Mouse (Mus musculus) cerebellum, adult 2 months (tissue): ENCODE data around the gene Ksr1.

Experiments
- CTCF ChIP-seq: fragments of 200-500 bp; IDR thresholded peaks from 2 replicates; pipeline ENCODE4 v1.5.1; 2011; ENCODE audit warnings: low read depth, mild to moderate bottlenecking, control low read depth, low read length, moderate library complexity, borderline replicate concordance; ENCODE audit not compliant: insufficient read depth
- POLR2A ChIP-seq: fragments of 200-500 bp; IDR thresholded peaks from 2 replicates; pipeline ENCODE4 v1.6.1; 2011; ENCODE audit warnings: low read length, control low read depth, borderline replicate concordance; ENCODE audit not compliant: insufficient read depth

- TF ChIP-seq POLR2A, result no peak
- TF ChIP-seq CTCF, result no peak
Measured at GRCm38 (mm10) chr11:79092245-79092644, 54.0 kb downstream of the Ksr1 start.
